Mouse (Mus musculus): Measurements from ENCODE around the gene Zbtb8os. TPM values are rescaled to one million over a fixed set of nuclear protein-coding genes. Genes with fewer than 3 reads are reported as not detected.

Zbtb8os gene
- polyA plus RNA-seq, 1 experiment from 2014 or later, result 18.3 TPM

- Histone ChIP-seq H3K9ac (replicated peaks) (no peak overlapping the region), H3K4me2 (no peak overlapping the region), H3K36me3 (no peaks in the 10 kb centered on the region), H3K27me3 (replicated peaks) (no peaks in the 10 kb centered on the region), H3K27ac (replicated peaks) (no peak overlapping the region), H3K4me3 (replicated peaks) (no peak overlapping the region), H3K4me1 (no peaks in the 10 kb centered on the region), H3K9me3 (replicated peaks) (no peaks in the 10 kb centered on the region)
- WGBS, result 93% methylated on average over 4 of the region's 4 CpGs
- ATAC-seq (ENCODE audit: low FRiP score), result no peak
These were observed 37.8 kb upstream of the Zbtb8os start for GRCm38 (mm10) chr4:129297724-129298123.

GRCm38 (mm10) chr4:129299121-129299520 is 36.4 kb upstream of the Zbtb8os start:
- Histone ChIP-seq H3K36me3 (no peaks in the 10 kb centered on the region), H3K9ac (replicated peaks) (no peak overlapping the region), H3K27me3 (replicated peaks) (no peaks in the 10 kb centered on the region), H3K4me2 (no peak overlapping the region), H3K4me3 (replicated peaks) (no peak overlapping the region), H3K4me1 (no peaks in the 10 kb centered on the region), H3K9me3 (replicated peaks) (no peaks in the 10 kb centered on the region), H3K27ac (replicated peaks) (no peak overlapping the region)
- 53% methylated on average over 10 of the region's 10 CpGs for WGBS
- ATAC-seq (ENCODE audit: low FRiP score), result no peak

- no peaks in the 10 kb centered on the region for H3K4me1 ChIP-seq
- 65% methylated on average over 5 of the region's 5 CpGs for WGBS
- peaks cover 27% of the 10 kb centered on the region for H3K36me3 ChIP-seq
- H3K9me3 ChIP-seq (replicated peaks), result no peaks in the 10 kb centered on the region
- H3K4me3 ChIP-seq (replicated peaks), result no peak overlapping the region
- no peaks in the 10 kb centered on the region for H3K27me3 ChIP-seq (replicated peaks)
- H3K9ac ChIP-seq (replicated peaks), result no peak overlapping the region
- ATAC-seq (ENCODE audit: low FRiP score), result no peak
- no peak overlapping the region for H3K27ac ChIP-seq (replicated peaks)
- no peak overlapping the region for H3K4me2 ChIP-seq
These were observed 32.1 kb upstream of the Zbtb8os start for GRCm38 (mm10) chr4:129303401-129303800.

- WGBS, result 88% methylated on average over 9 of the region's 9 CpGs
- Histone ChIP-seq H3K4me1 (no peaks in the 10 kb centered on the region), H3K4me2 (no peak overlapping the region), H3K27ac (replicated peaks) (no peak overlapping the region), H3K36me3 (peaks cover 31% of the 10 kb centered on the region), H3K9me3 (replicated peaks) (no peaks in the 10 kb centered on the region), H3K27me3 (replicated peaks) (no peaks in the 10 kb centered on the region), H3K9ac (replicated peaks) (no peak overlapping the region), H3K4me3 (replicated peaks) (no peak overlapping the region)
- ATAC-seq (ENCODE audit: low FRiP score), result no peak
These were observed 31.7 kb upstream of the Zbtb8os start for GRCm38 (mm10) chr4:129303816-129304215.

- Histone ChIP-seq H3K4me2 (no peak overlapping the region), H3K27me3 (replicated peaks) (no peaks in the 10 kb centered on the region), H3K9me3 (replicated peaks) (no peaks in the 10 kb centered on the region), H3K36me3 (peaks cover 35% of the 10 kb centered on the region), H3K4me3 (replicated peaks) (no peak overlapping the region), H3K9ac (replicated peaks) (no peak overlapping the region), H3K4me1 (no peaks in the 10 kb centered on the region), H3K27ac (replicated peaks) (no peak overlapping the region)
- WGBS, result 72% methylated on average over 1 of the region's 1 CpGs
- no peak for ATAC-seq (ENCODE audit: low FRiP score)
These were observed 31.2 kb upstream of the Zbtb8os start for GRCm38 (mm10) chr4:129304306-129304705.

- Histone ChIP-seq H3K9ac (replicated peaks) (no peak overlapping the region), H3K36me3 (peaks cover 60% of the 10 kb centered on the region), H3K4me1 (no peaks in the 10 kb centered on the region), H3K9me3 (replicated peaks) (no peaks in the 10 kb centered on the region), H3K4me2 (no peak overlapping the region), H3K27me3 (replicated peaks) (no peaks in the 10 kb centered on the region), H3K4me3 (replicated peaks) (no peak overlapping the region), H3K27ac (replicated peaks) (no peak overlapping the region)
- 100% methylated on average over 1 of the region's 1 CpGs for WGBS
- no peak for ATAC-seq (ENCODE audit: low FRiP score)
These were observed 27.6 kb upstream of the Zbtb8os start for GRCm38 (mm10) chr4:129307936-129308335.

GRCm38 (mm10) chr4:129313886-129314285 is 21.6 kb upstream of the Zbtb8os start:
- no peaks in the 10 kb centered on the region for H3K27me3 ChIP-seq (replicated peaks)
- H3K36me3 ChIP-seq, result peaks cover 80% of the 10 kb centered on the region
- no peaks in the 10 kb centered on the region for H3K9me3 ChIP-seq (replicated peaks)
- H3K4me3 ChIP-seq (replicated peaks), result no peak overlapping the region
- no peak for ATAC-seq (ENCODE audit: low FRiP score)
- H3K9ac ChIP-seq (replicated peaks), result no peak overlapping the region
- 81% methylated on average over 3 of the region's 3 CpGs for WGBS
- no peak overlapping the region for H3K4me2 ChIP-seq
- H3K4me1 ChIP-seq, result no peaks in the 10 kb centered on the region
- H3K27ac ChIP-seq (replicated peaks), result no peak overlapping the region

GRCm38 (mm10) chr4:129320876-129321275 is 14.6 kb upstream of the Zbtb8os start:
- H3K4me1 ChIP-seq, result no peaks in the 10 kb centered on the region
- no peak overlapping the region for H3K27ac ChIP-seq (replicated peaks)
- no peak overlapping the region for H3K9ac ChIP-seq (replicated peaks)
- 95% methylated on average over 1 of the region's 1 CpGs for WGBS
- H3K4me3 ChIP-seq (replicated peaks), result no peak overlapping the region
- peaks cover 49% of the 10 kb centered on the region for H3K36me3 ChIP-seq
- H3K4me2 ChIP-seq, result no peak overlapping the region
- no peak for ATAC-seq (ENCODE audit: low FRiP score)
- no peaks in the 10 kb centered on the region for H3K27me3 ChIP-seq (replicated peaks)
- no peaks in the 10 kb centered on the region for H3K9me3 ChIP-seq (replicated peaks)

- Histone ChIP-seq H3K9ac (replicated peaks) (no peak overlapping the region), H3K36me3 (peaks cover 47% of the 10 kb centered on the region), H3K4me1 (no peaks in the 10 kb centered on the region), H3K4me3 (replicated peaks) (no peak overlapping the region), H3K27ac (replicated peaks) (no peak overlapping the region), H3K4me2 (no peak overlapping the region), H3K9me3 (replicated peaks) (no peaks in the 10 kb centered on the region), H3K27me3 (replicated peaks) (no peaks in the 10 kb centered on the region)
- 96% methylated on average over 5 of the region's 5 CpGs for WGBS
- ATAC-seq (ENCODE audit: low FRiP score), result no peak
These were observed 13.5 kb upstream of the Zbtb8os start for GRCm38 (mm10) chr4:129322042-129322441.

- Histone ChIP-seq H3K9ac (replicated peaks) (no peak overlapping the region), H3K27ac (replicated peaks) (no peak overlapping the region), H3K36me3 (peaks cover 47% of the 10 kb centered on the region), H3K4me2 (no peak overlapping the region), H3K27me3 (replicated peaks) (no peaks in the 10 kb centered on the region), H3K4me1 (no peaks in the 10 kb centered on the region), H3K9me3 (replicated peaks) (no peaks in the 10 kb centered on the region), H3K4me3 (replicated peaks) (no peak overlapping the region)
- ATAC-seq (ENCODE audit: low FRiP score), result no peak
- whole genome bisulfite sequencing, result 100% methylated on average over 1 of the region's 1 CpGs
These were observed 12.0 kb upstream of the Zbtb8os start for GRCm38 (mm10) chr4:129323491-129323890.

GRCm38 (mm10) chr4:129324756-129325155 is 10.7 kb upstream of the Zbtb8os start:
- Histone ChIP-seq H3K4me1 (no peaks in the 10 kb centered on the region), H3K4me2 (no peak overlapping the region), H3K9me3 (replicated peaks) (no peaks in the 10 kb centered on the region), H3K36me3 (peaks cover 48% of the 10 kb centered on the region), H3K27me3 (replicated peaks) (no peaks in the 10 kb centered on the region), H3K9ac (replicated peaks) (no peak overlapping the region), H3K4me3 (replicated peaks) (no peak overlapping the region), H3K27ac (replicated peaks) (no peak overlapping the region)
- 86% methylated on average over 1 of the region's 1 CpGs for WGBS
- ATAC-seq (ENCODE audit: low FRiP score), result no peak

GRCm38 (mm10) chr4:129326191-129326590 is 9.3 kb upstream of the Zbtb8os start:
- peaks cover 40% of the 10 kb centered on the region for H3K36me3 ChIP-seq
- H3K4me3 ChIP-seq (replicated peaks), result no peak overlapping the region
- no peaks in the 10 kb centered on the region for H3K9me3 ChIP-seq (replicated peaks)
- H3K27ac ChIP-seq (replicated peaks), result no peak overlapping the region
- no peak overlapping the region for H3K9ac ChIP-seq (replicated peaks)
- H3K27me3 ChIP-seq (replicated peaks), result no peaks in the 10 kb centered on the region
- peaks cover 8% of the 10 kb centered on the region for H3K4me1 ChIP-seq
- 83% methylated on average over 1 of the region's 1 CpGs for WGBS
- no peak overlapping the region for H3K4me2 ChIP-seq
- ATAC-seq (ENCODE audit: low FRiP score), result no peak

GRCm38 (mm10) chr4:129332846-129333245 is 2.6 kb upstream of the Zbtb8os start:
- peak overlapping the region; percentile 62 for H3K4me2 ChIP-seq
- peaks cover 50% of the 10 kb centered on the region for H3K4me1 ChIP-seq
- no peaks in the 10 kb centered on the region for H3K9me3 ChIP-seq (replicated peaks)
- no peaks in the 10 kb centered on the region for H3K27me3 ChIP-seq (replicated peaks)
- peak overlapping the region; percentile 86; the same call in 1 of the 2 replicates for H3K4me3 ChIP-seq (replicated peaks)
- ATAC-seq (ENCODE audit: low FRiP score), result no peak
- no peak overlapping the region for H3K27ac ChIP-seq (replicated peaks)
- H3K36me3 ChIP-seq, result peaks cover 23% of the 10 kb centered on the region
- WGBS, result 37% methylated on average over 1 of the region's 1 CpGs
- H3K9ac ChIP-seq (replicated peaks), result peak overlapping the region; percentile 11; the same call in 1 of the 2 replicates

Measured in neural tube, embryonic 15.5 days (tissue).